Mouse (Mus musculus) myocyte (in vitro differentiated cells): Measurements from ENCODE around the gene Kcnc1. TPM values are rescaled to one million over a fixed set of nuclear protein-coding genes. Genes with fewer than 3 reads are reported as not detected.

Experiments
- H3K27me3 ChIP-seq: one replicate; pipeline ENCODE4 v1.6.1; 2011; ENCODE audit not compliant: control insufficient read depth, insufficient read depth, insufficient read length
- H3K36me3 ChIP-seq: one replicate; pipeline ENCODE4 v1.6.1; 2011; ENCODE audit not compliant: control insufficient read depth, insufficient read depth
- H3K4me2 ChIP-seq: one replicate; pipeline ENCODE4 v1.6.1; 2011; ENCODE audit warnings: low read depth, control low read depth
- H3K4me3 ChIP-seq: one replicate; pipeline ENCODE4 v1.5.1; 2011; ENCODE audit warnings: mild to moderate bottlenecking, control low read depth, moderate library complexity
- H3K79me2 ChIP-seq: one replicate; pipeline ENCODE4 v1.6.1; 2011; ENCODE audit not compliant: control insufficient read depth, insufficient read depth
- H3ac ChIP-seq: one replicate; pipeline ENCODE4 v1.6.1; 2011; ENCODE audit not compliant: control insufficient read depth, insufficient read length
- CEBPB ChIP-seq: IDR thresholded peaks from 2 replicates; pipeline ENCODE4 v1.6.1; 2011; ENCODE audit warnings: mild to moderate bottlenecking, moderate library complexity; ENCODE audit not compliant: poor library complexity, insufficient read depth, severe bottlenecking
- E2F4 ChIP-seq: IDR thresholded peaks from one replicate; pipeline ENCODE4 v1.6.1; 2011; ENCODE audit warnings: mild to moderate bottlenecking, control low read depth, moderate library complexity; ENCODE audit not compliant: insufficient read depth
- MAX ChIP-seq: IDR thresholded peaks from one replicate; pipeline ENCODE4 v1.6.1; 2011; ENCODE audit warnings: low read depth, mild to moderate bottlenecking, control low read depth
- MYOD1 ChIP-seq, 3 experiments: IDR thresholded peaks; one replicate each; pipeline ENCODE4 v1.6.1; 2011; ENCODE audit warnings: control low read depth in 2 of 3, low read depth in 2 of 3, mild to moderate bottlenecking in 2 of 3, moderate library complexity in 1 of 3; ENCODE audit not compliant: insufficient read length in 2 of 3, control insufficient read depth in 1 of 3
- MYOG ChIP-seq, 3 experiments: IDR thresholded peaks; one replicate each; pipeline ENCODE4 v1.6.1; 2011; ENCODE audit warnings: control low read depth in 2 of 3, low read depth in 2 of 3, mild to moderate bottlenecking in 2 of 3; ENCODE audit not compliant: insufficient read length in 2 of 3, control insufficient read depth in 1 of 3, insufficient read depth in 1 of 3
- POLR2A ChIP-seq: IDR thresholded peaks from one replicate; pipeline ENCODE4 v1.6.1; 2011; ENCODE audit warnings: low read depth, mild to moderate bottlenecking, control low read depth, moderate library complexity; ENCODE audit not compliant: insufficient read length
- POLR2AphosphoS2 ChIP-seq: IDR thresholded peaks from one replicate; pipeline ENCODE4 v1.6.1; 2011; ENCODE audit warnings: low read depth, control low read depth; ENCODE audit not compliant: insufficient read length
- REST ChIP-seq: IDR thresholded peaks from one replicate; pipeline ENCODE4 v1.6.1; 2011; ENCODE audit warnings: mild to moderate bottlenecking, control low read depth, moderate library complexity; ENCODE audit not compliant: insufficient read depth, insufficient read length
- SRF ChIP-seq: IDR thresholded peaks from one replicate; pipeline ENCODE4 v1.6.1; 2011; ENCODE audit warnings: low read depth; ENCODE audit not compliant: control insufficient read depth, insufficient read length
- TCF12 ChIP-seq: IDR thresholded peaks from one replicate; pipeline ENCODE4 v1.6.1; 2011; ENCODE audit warnings: mild to moderate bottlenecking, control low read depth; ENCODE audit not compliant: poor library complexity, insufficient read depth, severe bottlenecking
- TCF3 ChIP-seq: IDR thresholded peaks from one replicate; pipeline ENCODE4 v1.6.1; 2011; ENCODE audit warnings: low read depth, control low read depth; ENCODE audit not compliant: insufficient read length
- USF1 ChIP-seq: IDR thresholded peaks from one replicate; pipeline ENCODE4 v1.6.1; 2011; ENCODE audit warnings: low read depth, mild to moderate bottlenecking, control low read depth, moderate library complexity
- polyA plus RNA-seq: library from polyadenylated mRNA; unstranded; fragments of >200 nt; fragmentation: generic; extraction: Trizol; gene quantifications from one replicate; pipeline ENCODE4 v1.2.1, GENCODE M21; 2012; ENCODE audit warnings: missing spikeins

Gene Kcnc1
- polyA plus RNA-seq, 1 experiment, result 0.07 TPM

DNA sequence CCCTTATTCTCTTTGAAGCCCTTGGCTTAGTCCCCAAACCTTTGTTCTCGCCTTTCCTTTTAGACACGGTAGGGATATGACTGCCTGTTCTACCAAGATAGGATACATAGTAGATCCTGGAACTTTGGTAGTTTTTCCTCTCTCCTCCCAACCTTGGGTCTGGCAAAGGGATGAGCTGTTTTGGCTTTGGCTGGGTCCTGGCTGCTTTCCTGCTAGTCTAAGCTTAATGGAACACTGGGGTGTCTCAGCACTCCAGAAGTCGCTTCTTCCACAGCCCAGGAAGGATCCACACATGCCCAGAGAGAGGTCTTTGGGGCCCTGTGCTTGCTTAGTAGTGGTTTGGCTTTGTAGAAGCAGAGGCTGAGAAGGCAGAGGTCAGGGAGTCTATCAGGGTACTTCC lies 27.7 kb downstream of the Kcnc1 start:
- Histone ChIP-seq H3ac (no peak overlapping the region), H3K27me3 (peaks cover 79% of the 10 kb centered on the region)

DNA sequence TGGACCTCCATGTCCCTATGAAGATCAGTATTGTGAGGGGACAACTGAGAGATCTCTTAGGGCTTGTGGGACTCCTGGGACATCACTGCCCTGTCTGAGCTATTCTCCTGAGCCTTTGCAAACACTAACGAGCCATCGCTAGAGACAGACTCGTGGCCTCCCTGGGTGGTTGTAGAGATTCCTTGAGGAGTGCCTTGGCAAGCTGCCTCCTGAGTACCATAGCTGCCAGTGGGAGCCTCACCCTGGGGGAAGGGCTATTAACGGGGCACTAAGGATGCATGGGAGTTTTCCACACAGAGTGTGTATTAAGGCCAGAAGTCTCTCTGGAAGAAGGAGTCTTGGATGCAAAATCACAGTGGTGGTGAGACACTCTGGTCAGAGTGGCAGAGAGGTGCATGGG lies 28.7 kb downstream of the Kcnc1 start:
- Histone ChIP-seq H3ac (no peak overlapping the region), H3K36me3 (no peaks in the 10 kb centered on the region), H3K4me3 (no peak overlapping the region), H3K27me3 (peaks cover 79% of the 10 kb centered on the region), H3K79me2 (no peaks in the 10 kb centered on the region), H3K4me2 (no peak overlapping the region)
- TF ChIP-seq MAX (no peak), SRF (no peak), POLR2A (no peak), TCF12 (no peak), POLR2AphosphoS2 (no peak), E2F4 (no peak), MYOG (IDR thresholded peaks at IDR 0.05; ENCODE audit: control insufficient read depth in 1 of 3, insufficient read depth in 1 of 3, insufficient read length in 2 of 3, low read depth in 2 of 3) (no peak), REST (no peak), MYOD1 (IDR thresholded peaks at IDR 0.05; ENCODE audit: control insufficient read depth in 1 of 3, insufficient read length in 2 of 3, low read depth in 2 of 3) (no peak), TCF3 (no peak), USF1 (no peak), CEBPB (no peak)

More for the DNA sequence above, 27.7 kb downstream of the Kcnc1 start:
- no peak overlapping the region for H3K4me3 ChIP-seq
- TF ChIP-seq TCF12 (no peak), MAX (no peak), REST (no peak), USF1 (no peak), CEBPB (no peak), MYOD1 (IDR thresholded peaks at IDR 0.05; ENCODE audit: control insufficient read depth in 1 of 3, insufficient read length in 2 of 3, low read depth in 2 of 3) (no peak), TCF3 (no peak), MYOG (IDR thresholded peaks at IDR 0.05; ENCODE audit: control insufficient read depth in 1 of 3, insufficient read depth in 1 of 3, insufficient read length in 2 of 3, low read depth in 2 of 3) (no peak), POLR2A (no peak), SRF (no peak), E2F4 (no peak), POLR2AphosphoS2 (no peak)
- no peaks in the 10 kb centered on the region for H3K79me2 ChIP-seq
- H3K4me2 ChIP-seq, result no peak overlapping the region
- H3K36me3 ChIP-seq, result no peaks in the 10 kb centered on the region

DNA sequence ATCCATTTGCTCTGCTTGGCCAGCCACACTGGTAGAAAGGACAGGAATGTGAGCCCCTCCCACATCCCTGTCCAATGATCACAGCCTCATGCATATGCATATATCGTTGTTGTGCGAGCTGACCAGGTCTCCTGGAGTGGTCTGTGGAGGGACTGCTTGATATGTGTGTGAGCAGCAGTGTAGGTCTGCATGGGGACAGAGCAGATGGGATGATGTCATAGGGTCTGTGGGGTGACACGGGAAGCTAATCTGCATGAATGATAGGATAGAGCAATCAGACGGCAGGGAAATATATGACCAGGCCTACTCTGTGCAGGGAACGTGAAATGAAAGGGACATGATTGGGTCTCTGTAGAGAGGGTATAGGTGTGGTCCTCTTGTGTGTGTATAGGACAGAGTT lies 37.6 kb downstream of the Kcnc1 start:
- TF ChIP-seq E2F4, result no peak
- H3K4me2 ChIP-seq, result no peak overlapping the region
- no peak overlapping the region for H3K4me3 ChIP-seq
- H3K36me3 ChIP-seq, result no peaks in the 10 kb centered on the region
- H3ac ChIP-seq, result no peak overlapping the region
- H3K79me2 ChIP-seq, result no peaks in the 10 kb centered on the region
- H3K27me3 ChIP-seq, result peaks cover 46% of the 10 kb centered on the region

DNA sequence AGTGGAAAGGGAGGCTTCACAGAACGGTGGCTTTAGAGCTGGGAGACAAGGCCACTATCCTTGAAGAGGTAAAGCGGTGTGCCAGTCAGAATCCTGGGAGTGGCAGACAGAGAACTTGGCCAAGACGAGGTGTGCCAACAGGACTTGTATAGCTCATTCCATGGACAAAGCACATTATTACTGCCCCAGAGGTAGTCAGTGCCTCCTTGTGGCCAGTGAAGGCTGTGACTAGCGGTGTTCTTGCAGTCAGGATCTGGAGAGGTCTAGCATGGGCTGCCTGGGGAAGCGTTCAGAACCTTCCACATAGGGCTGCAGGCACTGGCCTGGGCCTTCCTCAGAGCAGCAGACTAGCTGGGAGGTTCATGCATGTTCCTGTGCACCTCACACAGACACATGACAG lies 39.5 kb downstream of the Kcnc1 start:
- peaks cover 29% of the 10 kb centered on the region for H3K27me3 ChIP-seq
- TF ChIP-seq MAX (no peak), MYOD1 (IDR thresholded peaks at IDR 0.05; ENCODE audit: control insufficient read depth in 1 of 3, insufficient read length in 2 of 3, low read depth in 2 of 3) (no peak), E2F4 (no peak), CEBPB (no peak), USF1 (no peak), POLR2AphosphoS2 (no peak), POLR2A (no peak), SRF (no peak), REST (no peak), TCF12 (no peak), TCF3 (no peak), MYOG (IDR thresholded peaks at IDR 0.05; ENCODE audit: control insufficient read depth in 1 of 3, insufficient read depth in 1 of 3, insufficient read length in 2 of 3, low read depth in 2 of 3) (no peak)
- H3K36me3 ChIP-seq, result no peaks in the 10 kb centered on the region
- H3ac ChIP-seq, result no peak overlapping the region
- no peak overlapping the region for H3K4me3 ChIP-seq
- H3K79me2 ChIP-seq, result no peaks in the 10 kb centered on the region
- H3K4me2 ChIP-seq, result no peak overlapping the region

DNA sequence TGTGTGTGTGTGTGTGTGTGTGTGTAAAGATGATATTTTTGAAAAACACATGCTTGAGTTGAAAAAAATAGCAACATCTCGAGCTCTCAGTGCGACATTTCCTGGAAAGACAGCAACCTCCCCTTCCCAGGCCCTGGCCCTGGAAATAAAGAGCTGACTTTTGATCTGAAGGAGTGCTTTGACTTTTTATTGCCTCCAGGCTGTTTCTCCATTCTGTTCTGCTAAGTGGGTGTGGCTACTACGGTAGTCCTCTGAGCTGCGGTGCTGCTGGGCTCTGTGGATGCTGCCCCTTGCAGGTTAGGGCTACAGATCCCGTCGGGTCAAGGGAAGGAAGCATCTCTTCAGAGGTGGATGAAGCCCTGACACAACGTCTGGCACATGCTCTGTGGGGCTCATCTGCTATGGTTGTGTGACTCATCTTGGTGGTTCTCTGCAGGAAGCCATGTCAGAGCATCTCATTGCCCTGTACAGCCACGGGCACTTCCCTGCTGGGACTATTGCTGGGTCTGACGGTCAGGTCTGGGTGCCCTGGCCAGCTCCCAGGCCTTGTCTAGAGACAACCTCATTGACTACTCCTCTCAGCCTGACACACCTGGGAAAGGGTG lies 42.3 kb downstream of the Kcnc1 start:
- Histone ChIP-seq H3K4me3 (no peak overlapping the region), H3K27me3 (peaks cover 16% of the 10 kb centered on the region), H3K36me3 (no peaks in the 10 kb centered on the region), H3K4me2 (no peak overlapping the region), H3ac (no peak overlapping the region), H3K79me2 (no peaks in the 10 kb centered on the region)
- TF ChIP-seq TCF3 (no peak), MAX (no peak), SRF (no peak), POLR2A (no peak), USF1 (no peak), MYOD1 (IDR thresholded peaks at IDR 0.05; ENCODE audit: control insufficient read depth in 1 of 3, insufficient read length in 2 of 3, low read depth in 2 of 3) (no peak), MYOG (IDR thresholded peaks at IDR 0.05; ENCODE audit: control insufficient read depth in 1 of 3, insufficient read depth in 1 of 3, insufficient read length in 2 of 3, low read depth in 2 of 3) (no peak), POLR2AphosphoS2 (no peak), TCF12 (no peak), E2F4 (no peak), CEBPB (no peak)
